Mouse (Mus musculus): ENCODE results near the gene Cfap97d1. TPM values are rescaled to one million over a fixed set of nuclear protein-coding genes. Genes with fewer than 3 reads are reported as not detected.

The Cfap97d1 gene
- polyA plus RNA-seq, 1 experiment: not detected

GRCm38 (mm10) chr11:102023406-102023805, 39.3 kb downstream of the Cfap97d1 start:
- TF ChIP-seq GATA1 (IDR thresholded peaks at IDR 0.05; ENCODE audit: low read length): no peak

GRCm38 (mm10) chr11:102024084-102024758, 40.1 kb downstream of the Cfap97d1 start:
- no peak for TF ChIP-seq GATA1 (IDR thresholded peaks at IDR 0.05; ENCODE audit: low read length)

- TF ChIP-seq GATA1 (IDR thresholded peaks at IDR 0.05; ENCODE audit: low read length): no peak
Measured at GRCm38 (mm10) chr11:102024875-102025274, 40.8 kb downstream of the Cfap97d1 start.

GRCm38 (mm10) chr11:102025354-102025753, 41.3 kb downstream of the Cfap97d1 start:
- no peak for TF ChIP-seq GATA1 (IDR thresholded peaks at IDR 0.05; ENCODE audit: low read length)

GRCm38 (mm10) chr11:102025991-102026660, 42.0 kb downstream of the Cfap97d1 start:
- no peak for TF ChIP-seq GATA1 (IDR thresholded peaks at IDR 0.05; ENCODE audit: low read length)

- TF ChIP-seq GATA1 (IDR thresholded peaks at IDR 0.05; ENCODE audit: low read length): no peak
Measured at GRCm38 (mm10) chr11:102026694-102027360, 42.7 kb downstream of the Cfap97d1 start.

GRCm38 (mm10) chr11:102027361-102028017, 43.4 kb downstream of the Cfap97d1 start:
- no peak for TF ChIP-seq GATA1 (IDR thresholded peaks at IDR 0.05; ENCODE audit: low read length)

- TF ChIP-seq GATA1 (IDR thresholded peaks at IDR 0.05; ENCODE audit: low read length): no peak
Measured at GRCm38 (mm10) chr11:102028087-102028816, 44.2 kb downstream of the Cfap97d1 start, which contains the start of gene Mpp3. Gene Mpp3, minus strand, starts transcription at chr11:102028461.

- no peak for TF ChIP-seq GATA1 (IDR thresholded peaks at IDR 0.05; ENCODE audit: low read length)
Measured at GRCm38 (mm10) chr11:102029304-102029703, 45.2 kb downstream of the Cfap97d1 start.

GRCm38 (mm10) chr11:102029966-102030365, 45.9 kb downstream of the Cfap97d1 start:
- TF ChIP-seq GATA1 (IDR thresholded peaks at IDR 0.05; ENCODE audit: low read length): no peak

GRCm38 (mm10) chr11:102031149-102031548, 47.1 kb downstream of the Cfap97d1 start:
- TF ChIP-seq GATA1 (IDR thresholded peaks at IDR 0.05; ENCODE audit: low read length): no peak

GRCm38 (mm10) chr11:102033055-102033591, 49.0 kb downstream of the Cfap97d1 start:
- TF ChIP-seq GATA1 (IDR thresholded peaks at IDR 0.05; ENCODE audit: low read length): no peak

- TF ChIP-seq GATA1 (IDR thresholded peaks at IDR 0.05; ENCODE audit: low read length): no peak
Measured at GRCm38 (mm10) chr11:102034887-102035286, 50.8 kb downstream of the Cfap97d1 start.

- no peak for TF ChIP-seq GATA1 (IDR thresholded peaks at IDR 0.05; ENCODE audit: low read length)
Measured at GRCm38 (mm10) chr11:102035456-102035960, 51.4 kb downstream of the Cfap97d1 start.

GRCm38 (mm10) chr11:102036336-102036735, 52.3 kb downstream of the Cfap97d1 start:
- TF ChIP-seq GATA1 (IDR thresholded peaks at IDR 0.05; ENCODE audit: low read length): no peak

Data from G1E-ER4 (cell line).